Mouse (Mus musculus) bone marrow, adult 2 months (tissue): Measurements from ENCODE around the gene Mcub. TPM values are rescaled to one million over a fixed set of nuclear protein-coding genes. Genes with fewer than 3 reads are reported as not detected.

Source experiments
- H3K27ac ChIP-seq: fragments of 200-500 bp; 2 replicates; pipeline ENCODE4 v1.5.1; 2012; ENCODE audit warnings: low read depth, mild to moderate bottlenecking, control low read depth, inconsistent platforms, low read length; ENCODE audit not compliant: control insufficient read depth, poor library complexity, insufficient read depth
- H3K4me1 ChIP-seq: fragments of 200-500 bp; 2 replicates; pipeline ENCODE4 v1.6.1; 2011; ENCODE audit warnings: low read length; ENCODE audit not compliant: control insufficient read depth, insufficient read depth
- H3K4me3 ChIP-seq: fragments of 200-500 bp; replicated peaks from 2 replicates; pipeline ENCODE3; 2011; ENCODE audit warnings: mild to moderate bottlenecking, low read depth, low read length, control low read depth; ENCODE audit not compliant: control insufficient read depth
- CTCF ChIP-seq: fragments of 200-500 bp; IDR thresholded peaks from 2 replicates; pipeline ENCODE4 v1.5.1; 2011; ENCODE audit warnings: low read length, control low read depth; ENCODE audit not compliant: control insufficient read depth, insufficient read depth
- POLR2A ChIP-seq: fragments of 200-500 bp; IDR thresholded peaks from 2 replicates; pipeline ENCODE4 v1.6.1; 2011; ENCODE audit warnings: low read depth, mild to moderate bottlenecking, control low read depth, low read length, borderline replicate concordance; ENCODE audit not compliant: control insufficient read depth
- WGBS: fragments of 180-500 bp; shearing (Covaris S2); methylation state at CpG from one replicate; pipeline ENCODE4 v1.1.7; 2018; 5-methylcytosine and 5-hydroxymethylcytosine counted together
- polyA plus RNA-seq: library from polyadenylated mRNA; stranded (reverse); fragments of >200 nt; gene quantifications from 2 replicates; pipeline ENCODE4 v1.2.4, GENCODE M21; 2011; ENCODE audit warnings: low replicate concordance; ENCODE audit not compliant: missing spikeins, insufficient read depth, insufficient read length

Gene Mcub
- polyA plus RNA-seq, 1 experiment = 2.3 TPM

DNA sequence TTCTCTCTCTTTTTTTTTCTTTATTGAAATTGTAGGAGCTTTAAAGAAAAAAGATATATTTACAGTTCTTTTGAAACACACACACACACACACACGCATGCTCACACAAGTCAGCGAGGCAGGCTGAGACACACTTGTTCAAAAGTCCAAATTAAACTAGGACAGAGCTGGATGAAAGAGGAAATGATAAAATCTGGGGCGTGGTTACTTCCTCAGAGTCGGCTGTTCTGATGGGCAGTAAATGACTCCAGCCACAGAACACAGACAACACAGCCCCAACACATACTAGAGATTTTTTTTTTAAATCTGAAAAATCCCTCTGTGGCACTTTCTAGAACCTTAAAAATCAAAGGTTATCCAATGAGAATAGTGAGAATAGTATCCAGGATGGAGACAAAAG, 26.2 kb downstream of the Mcub start:
- Histone ChIP-seq H3K4me1 (no peaks in the 10 kb centered on the region; the same call in 1 of the 2 replicates), H3K4me3 (no peak overlapping the region), H3K27ac (no peak overlapping the region)
- TF ChIP-seq CTCF (no peak), POLR2A (no peak)
- 13% methylated on average over 4 of the region's 4 CpGs for WGBS

DNA sequence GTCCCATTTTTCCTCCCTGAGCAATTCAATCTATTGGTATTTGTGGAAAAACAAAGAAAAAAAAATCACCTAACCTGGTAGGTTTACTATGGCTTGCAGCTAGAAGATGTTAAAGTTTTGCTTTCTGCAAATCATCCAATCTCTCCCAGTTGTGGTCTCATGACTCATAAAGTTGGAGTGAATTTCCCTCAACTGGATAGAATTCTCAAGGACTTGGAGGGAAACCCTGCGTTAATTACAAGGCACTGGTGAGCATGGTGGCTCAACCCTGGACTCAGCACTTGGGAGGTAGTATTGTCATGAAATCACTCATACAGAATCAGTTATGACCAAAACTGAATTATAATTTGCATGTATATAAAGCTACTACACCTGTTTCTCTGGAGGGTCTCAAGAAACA, 28.7 kb downstream of the Mcub start:
- no peak for TF ChIP-seq CTCF
- no peak for TF ChIP-seq POLR2A
- no peak overlapping the region for H3K27ac ChIP-seq
- WGBS = 88% methylated on average over 1 of the region's 1 CpGs
- no peak overlapping the region for H3K4me3 ChIP-seq
- no peaks in the 10 kb centered on the region; the same call in 1 of the 2 replicates for H3K4me1 ChIP-seq

DNA sequence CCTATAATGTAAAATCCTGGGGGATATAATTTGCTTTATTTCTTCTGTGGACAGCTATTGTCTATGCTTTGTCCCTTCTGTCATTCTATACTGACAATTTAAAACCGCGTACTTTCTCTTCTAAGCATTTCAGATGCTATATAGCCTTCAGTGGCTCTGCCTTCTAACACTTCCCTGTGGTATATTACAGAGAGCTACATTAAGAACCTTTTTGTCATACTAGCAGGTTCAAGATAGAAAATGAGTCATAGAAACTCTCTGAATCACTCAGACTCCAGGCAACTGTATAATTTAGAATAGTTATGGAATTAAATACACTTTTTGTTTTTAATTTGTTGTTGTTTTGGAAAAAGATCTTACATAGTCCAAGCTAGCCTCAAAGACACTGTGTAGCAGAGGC, 29.2 kb downstream of the Mcub start:
- TF ChIP-seq CTCF = no peak
- no peak for TF ChIP-seq POLR2A
- WGBS = 87% methylated on average over 2 of the region's 2 CpGs
- H3K4me3 ChIP-seq = no peak overlapping the region

DNA sequence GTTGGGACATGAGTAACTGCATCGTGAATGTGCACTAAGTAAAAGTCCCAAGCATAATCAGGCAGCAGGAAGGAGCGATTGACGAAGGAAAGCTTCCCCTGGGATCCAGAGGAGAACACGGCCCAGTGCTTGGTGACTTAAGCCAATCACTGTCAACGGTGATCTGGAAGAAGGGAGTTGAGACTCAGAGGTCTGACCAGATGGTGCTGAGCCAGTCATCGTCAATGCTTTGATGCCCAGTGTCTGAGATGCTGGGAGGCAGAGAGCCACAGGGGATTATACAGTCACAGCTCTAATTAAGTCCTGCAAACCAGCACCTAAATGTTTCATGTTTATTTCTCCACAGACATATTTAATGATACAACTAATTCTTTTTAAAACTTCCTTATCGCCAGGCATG, 30.9 kb downstream of the Mcub start:
- no peak for TF ChIP-seq CTCF
- TF ChIP-seq POLR2A = no peak
- H3K4me3 ChIP-seq = no peak overlapping the region
- 79% methylated on average over 7 of the region's 7 CpGs for WGBS
- H3K4me1 ChIP-seq = no peaks in the 10 kb centered on the region; the same call in 1 of the 2 replicates
- no peak overlapping the region; the same call in 1 of the 2 replicates for H3K27ac ChIP-seq

More for the DNA sequence above, 29.2 kb downstream of the Mcub start:
- no peaks in the 10 kb centered on the region; the same call in 1 of the 2 replicates for H3K4me1 ChIP-seq
- H3K27ac ChIP-seq = no peak overlapping the region

DNA sequence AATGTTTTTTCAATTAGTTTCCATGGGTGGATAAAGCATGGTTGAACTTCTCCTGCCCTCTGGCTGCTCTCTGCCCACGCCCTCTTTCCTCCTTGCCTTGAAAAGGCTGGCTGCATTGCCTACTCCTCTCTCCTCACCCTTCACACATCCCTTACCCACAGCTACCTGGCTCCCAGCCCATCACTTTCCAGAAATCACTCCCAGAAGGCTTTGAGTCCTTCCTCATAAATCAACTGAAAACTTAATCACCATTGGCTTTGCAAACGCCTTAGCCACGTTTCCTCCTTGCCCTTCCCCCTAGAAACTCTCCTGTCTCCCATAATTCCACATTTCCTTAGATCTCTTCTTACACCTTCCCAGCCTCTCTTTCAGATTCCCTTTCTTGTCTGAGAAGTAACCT, 32.2 kb downstream of the Mcub start:
- H3K4me1 ChIP-seq = no peaks in the 10 kb centered on the region; the same call in 1 of the 2 replicates
- TF ChIP-seq POLR2A = no peak
- TF ChIP-seq CTCF = no peak
- H3K27ac ChIP-seq = no peak overlapping the region
- H3K4me3 ChIP-seq = no peak overlapping the region
- 36% methylated on average over 3 of the region's 3 CpGs for WGBS

DNA sequence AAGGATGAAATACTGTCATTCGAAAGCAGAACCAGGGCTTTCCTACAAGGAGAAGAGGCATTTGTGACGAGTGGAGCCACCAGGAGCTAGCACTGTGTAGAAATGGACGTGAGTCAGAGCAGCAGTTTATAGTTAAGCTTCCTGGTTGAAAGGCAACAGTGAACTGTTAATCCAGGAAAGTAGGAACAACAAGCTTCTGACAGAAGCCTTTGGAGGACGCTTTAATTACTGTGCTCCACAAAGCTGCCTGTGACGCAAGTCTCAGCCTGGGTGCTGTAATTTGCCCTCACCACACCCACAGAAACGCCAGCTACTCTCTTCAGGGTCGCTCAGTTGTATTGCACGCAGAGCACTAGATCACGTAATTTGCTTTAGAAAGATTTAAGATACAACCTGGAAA, 33.4 kb downstream of the Mcub start:
- H3K4me3 ChIP-seq = no peak overlapping the region
- H3K4me1 ChIP-seq = no peaks in the 10 kb centered on the region; the same call in 1 of the 2 replicates
- WGBS = 39% methylated on average over 9 of the region's 9 CpGs
- H3K27ac ChIP-seq = no peak overlapping the region
- no peak for TF ChIP-seq POLR2A
- TF ChIP-seq CTCF = no peak

DNA sequence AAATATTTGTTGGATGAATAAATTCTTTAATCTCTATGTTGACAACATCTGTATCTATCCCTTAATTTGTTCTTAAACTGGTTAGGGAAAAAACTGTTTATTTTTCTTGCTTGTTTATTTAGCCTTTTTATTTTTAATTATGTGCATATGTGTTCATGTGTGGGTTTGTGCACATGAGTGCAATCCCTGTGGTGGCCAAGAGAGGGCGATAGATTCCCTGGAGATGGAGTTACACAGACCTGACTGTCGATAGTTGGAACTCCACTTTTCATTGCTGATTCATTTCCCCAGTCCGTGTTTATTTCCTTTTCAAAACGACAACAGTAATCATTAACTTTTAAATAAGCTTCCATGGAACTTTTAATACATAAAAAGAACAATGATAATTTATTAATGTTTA, 37.6 kb downstream of the Mcub start:
- Histone ChIP-seq H3K4me1 (no peaks in the 10 kb centered on the region), H3K4me3 (no peak overlapping the region), H3K27ac (no peak overlapping the region)
- 32% methylated on average over 4 of the region's 4 CpGs for WGBS
- TF ChIP-seq CTCF (peak; percentile 43), POLR2A (no peak)

DNA sequence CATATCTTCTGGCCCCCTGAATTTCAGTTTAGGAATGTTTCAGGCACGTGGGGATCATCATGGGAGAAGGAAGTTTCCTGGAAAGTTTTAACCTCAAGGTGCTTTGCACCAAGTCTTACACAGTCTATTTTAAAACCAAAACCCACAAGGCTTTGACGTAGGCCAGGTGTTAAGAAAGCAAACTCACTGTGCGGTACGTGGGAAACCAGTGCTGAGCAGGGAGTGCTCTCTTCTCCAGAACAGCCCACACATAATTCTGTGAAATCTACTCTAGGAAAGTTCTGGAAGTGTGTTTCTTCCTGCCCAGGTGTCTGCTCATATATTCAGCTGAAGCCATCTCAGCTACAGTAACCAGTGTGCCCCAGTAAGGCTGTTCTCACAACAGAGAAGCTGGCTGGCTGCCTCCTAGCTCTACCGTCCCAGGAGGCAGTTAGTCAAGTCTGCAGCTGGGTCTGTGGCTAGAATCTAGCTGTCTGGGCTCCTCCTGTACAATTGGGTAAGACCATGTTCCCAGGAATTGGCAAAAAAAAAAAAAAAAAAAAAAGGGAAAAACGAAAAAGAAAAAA, 39.7 kb downstream of the Mcub start:
- Histone ChIP-seq H3K4me1 (no peaks in the 10 kb centered on the region), H3K4me3 (no peak overlapping the region), H3K27ac (no peak overlapping the region)
- 45% methylated on average over 6 of the region's 6 CpGs for WGBS
- TF ChIP-seq CTCF (no peak), POLR2A (no peak)

DNA sequence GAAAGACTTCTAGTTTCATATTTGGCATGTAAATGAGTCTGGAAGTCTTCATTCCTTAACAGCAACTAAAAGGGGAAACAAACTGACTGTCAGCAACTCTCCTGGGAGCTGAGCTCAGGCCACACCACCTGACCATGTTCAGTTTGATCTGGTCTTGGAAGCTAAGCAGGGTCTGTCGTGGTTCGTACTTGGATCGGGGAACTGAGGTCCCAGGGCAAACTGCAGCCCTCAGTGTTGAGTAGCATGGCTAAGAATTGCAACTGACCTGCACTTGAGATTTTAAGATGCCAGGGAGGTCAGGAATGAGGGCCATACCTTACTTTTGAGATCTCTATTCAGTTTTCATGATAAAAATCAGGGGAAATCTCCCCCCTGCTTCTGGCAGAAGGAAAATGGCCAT, 44.1 kb downstream of the Mcub start:
- no peaks in the 10 kb centered on the region for H3K4me1 ChIP-seq
- no peak overlapping the region for H3K27ac ChIP-seq
- WGBS = 81% methylated on average over 3 of the region's 3 CpGs
- TF ChIP-seq POLR2A = no peak
- TF ChIP-seq CTCF = no peak
- no peak overlapping the region for H3K4me3 ChIP-seq
